Comparison of ENCODE assay signal across 29 mouse cellular contexts in the genomic region with DNA sequence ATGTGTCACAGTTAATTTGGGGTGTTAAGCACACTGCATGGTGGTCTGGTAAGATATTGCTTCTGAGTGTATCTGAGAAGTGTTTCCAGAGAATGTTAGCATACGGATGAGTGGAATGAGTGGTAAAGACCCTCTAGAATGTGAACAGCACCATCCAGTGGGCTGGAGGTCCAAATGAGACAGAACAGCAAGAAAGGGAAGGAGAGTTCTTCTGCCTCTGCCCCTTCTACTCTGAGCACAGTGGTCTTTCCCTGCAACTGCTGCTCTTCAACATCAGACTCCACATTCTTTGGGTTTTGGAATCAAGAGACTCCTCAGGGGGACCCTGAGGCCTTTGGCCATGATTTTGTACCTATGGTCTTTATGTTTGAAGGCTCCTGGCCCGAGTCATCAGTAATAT. TPM values are rescaled to one million over a fixed set of nuclear protein-coding genes. Genes with fewer than 3 reads are reported as not detected.
A peak's percentile ranks its signal among the peaks of the same experiment; 100 is the strongest.
DNase-seq lines count a peak whose midpoint lies in the region; ATAC-seq and TF ChIP-seq lines count a peak whose summit lies in the region.
"Had no signal": no experiment of that assay in that cellular context is flagged by ENCODE, and none has a peak within 500 bp of the region (broad histone marks: within the 10 kb centered on the region; RNA-seq: fewer than 3 reads in every experiment).

No protein-coding gene starts in this region.

- no peak overlapping the region for H3K9ac ChIP-seq in forebrain, postnatal 0 days
- H3K9ac ChIP-seq in forebrain, embryonic 13.5 days, result no peak overlapping the region
- no peak overlapping the region for H3K9ac ChIP-seq in heart, postnatal 0 days (replicated peaks; ENCODE audit: low read depth, low read length)
- no peak overlapping the region for H3K9ac ChIP-seq in heart, embryonic 12.5 days
- H3K9ac ChIP-seq in midbrain, postnatal 0 days (replicated peaks; ENCODE audit: low read length, poor library complexity, severe bottlenecking), result no peak overlapping the region
- no peak overlapping the region for H3K9ac ChIP-seq in midbrain, embryonic 13.5 days (replicated peaks)
- no peak overlapping the region for H3K9ac ChIP-seq in neural tube, embryonic 15.5 days (replicated peaks)
- no peak overlapping the region for H3K9ac ChIP-seq in hindbrain, embryonic 11.5 days (ENCODE audit: low read depth, low read length)
- H3K9ac ChIP-seq: embryonic facial prominence, embryonic 13.5 days; forebrain, embryonic 15.5 days; kidney, embryonic 15.5 days; limb, embryonic 13.5 days; liver, embryonic 12.5 days; midbrain, embryonic 15.5 days had no signal

- H3K4me1 ChIP-seq in forebrain, postnatal 0 days (ENCODE audit: insufficient read depth), result no peaks in the 10 kb centered on the region
- 0 out of 2 replicates have a peak, but pooled peaks cover 4% of the 10 kb centered on the region for H3K4me1 ChIP-seq in forebrain, embryonic 13.5 days
- peaks cover 13% of the 10 kb centered on the region for H3K4me1 ChIP-seq in heart, postnatal 0 days (ENCODE audit: control insufficient read depth, insufficient read depth)
- H3K4me1 ChIP-seq in heart, embryonic 12.5 days (replicated peaks), result 0 out of 2 replicates have a peak, but pooled peaks cover 4% of the 10 kb centered on the region
- H3K4me1 ChIP-seq in midbrain, postnatal 0 days (ENCODE audit: insufficient read depth, low read length), result no peaks in the 10 kb centered on the region
- peaks cover 8% of the 10 kb centered on the region; the same call in 1 of the 2 replicates for H3K4me1 ChIP-seq in midbrain, embryonic 13.5 days (replicated peaks)
- no peaks in the 10 kb centered on the region for H3K4me1 ChIP-seq in neural tube, embryonic 15.5 days
- no peaks in the 10 kb centered on the region for H3K4me1 ChIP-seq in hindbrain, embryonic 11.5 days (replicated peaks; ENCODE audit: control insufficient read depth, insufficient read depth, low read length)
- H3K4me1 ChIP-seq: embryonic facial prominence, embryonic 13.5 days; forebrain, embryonic 15.5 days; limb, embryonic 13.5 days; midbrain, embryonic 15.5 days had no signal

- WGBS in forebrain, postnatal 0 days, result 83% methylated on average over 2 of the region's 2 CpGs
- 91% methylated on average over 2 of the region's 2 CpGs for WGBS in forebrain, embryonic 13.5 days
- 86% methylated on average over 2 of the region's 2 CpGs for WGBS in heart, postnatal 0 days
- WGBS in heart, embryonic 12.5 days, result 89% methylated on average over 2 of the region's 2 CpGs
- 87% methylated on average over 2 of the region's 2 CpGs for WGBS in midbrain, postnatal 0 days
- 92% methylated on average over 2 of the region's 2 CpGs for WGBS in midbrain, embryonic 13.5 days
- WGBS in neural tube, embryonic 15.5 days, result 82% methylated on average over 2 of the region's 2 CpGs
- WGBS in hindbrain, embryonic 11.5 days, result 74% methylated on average over 2 of the region's 2 CpGs

- TF ChIP-seq CTCF in forebrain, postnatal 0 days (IDR thresholded peaks at IDR 0.05; ENCODE audit: low read depth), result peak; percentile 15; the same call in 1 of the 2 replicates
- no peak for TF ChIP-seq CTCF in heart, postnatal 0 days (IDR thresholded peaks at IDR 0.05; ENCODE audit: low read depth)
- TF ChIP-seq CTCF in midbrain, postnatal 0 days (IDR thresholded peaks at IDR 0.05), result peak; percentile 28; the same call in 1 of the 2 replicates

- no peaks in the 10 kb centered on the region for H3K9me3 ChIP-seq in forebrain, postnatal 0 days (ENCODE audit: low read length)
- H3K9me3 ChIP-seq in forebrain, embryonic 13.5 days (replicated peaks), result no peaks in the 10 kb centered on the region
- H3K9me3 ChIP-seq in heart, postnatal 0 days (replicated peaks; ENCODE audit: control insufficient read depth, low read length), result no peaks in the 10 kb centered on the region
- H3K9me3 ChIP-seq in heart, embryonic 12.5 days (replicated peaks), result no peaks in the 10 kb centered on the region
- H3K9me3 ChIP-seq in midbrain, postnatal 0 days (ENCODE audit: low read length), result no peaks in the 10 kb centered on the region
- H3K9me3 ChIP-seq in midbrain, embryonic 13.5 days, result no peaks in the 10 kb centered on the region
- no peaks in the 10 kb centered on the region for H3K9me3 ChIP-seq in neural tube, embryonic 15.5 days (replicated peaks)
- no peaks in the 10 kb centered on the region for H3K9me3 ChIP-seq in hindbrain, embryonic 11.5 days (ENCODE audit: control insufficient read depth, low read length)
- H3K9me3 ChIP-seq: embryonic facial prominence, embryonic 13.5 days; forebrain, embryonic 15.5 days; kidney, embryonic 15.5 days; limb, embryonic 13.5 days; liver, embryonic 12.5 days; midbrain, embryonic 15.5 days had no signal

- no peak for DNase-seq in forebrain, postnatal 0 days
- no peak for DNase-seq in heart, postnatal 0 days (ENCODE audit: low spot score)
- DNase-seq in midbrain, postnatal 0 days (ENCODE audit: low spot score), result no peak
- DNase-seq in hindbrain, embryonic 11.5 days (ENCODE audit: low spot score), result no peak
- DNase-seq: adrenal gland, postnatal 10 days; cerebellum, adult 2 months; cerebellum, postnatal 36 days; embryo, embryonic 11 days; gastrocnemius, postnatal 14 days; heart, postnatal 4 days; kidney, adult 11 months; layer of hippocampus, adult 9-11 months; lung, adult 18-20 months; lung, postnatal 4 days; right cerebral cortex, postnatal 14 days had no signal

- peak; percentile 43 for ATAC-seq in forebrain, postnatal 0 days
- no peak for ATAC-seq in forebrain, embryonic 13.5 days
- ATAC-seq in heart, postnatal 0 days (ENCODE audit: insufficient read depth, low read depth), result no peak
- ATAC-seq in heart, embryonic 12.5 days (ENCODE audit: insufficient number of reproducible peaks, low FRiP score), result no peak
- no peak for ATAC-seq in midbrain, postnatal 0 days (ENCODE audit: low FRiP score)
- no peak for ATAC-seq in midbrain, embryonic 13.5 days
- ATAC-seq in neural tube, embryonic 15.5 days (ENCODE audit: low FRiP score), result no peak
- no peak for ATAC-seq in hindbrain, embryonic 11.5 days (ENCODE audit: low FRiP score)
- ATAC-seq: forebrain, embryonic 15.5 days; hindbrain, embryonic 16.5 days; liver, embryonic 12.5 days; midbrain, embryonic 15.5 days had no signal

- TF ChIP-seq EP300 in heart, postnatal 0 days (IDR thresholded peaks at IDR 0.05; ENCODE audit: low read depth), result no peak

- H3K27me3 ChIP-seq in forebrain, postnatal 0 days (ENCODE audit: insufficient read depth, low read length), result no peaks in the 10 kb centered on the region
- H3K27me3 ChIP-seq in forebrain, embryonic 13.5 days, result no peaks in the 10 kb centered on the region
- H3K27me3 ChIP-seq in heart, postnatal 0 days (ENCODE audit: control insufficient read depth, insufficient read depth, low read length), result no peaks in the 10 kb centered on the region
- H3K27me3 ChIP-seq in heart, embryonic 12.5 days (replicated peaks), result no peaks in the 10 kb centered on the region
- H3K27me3 ChIP-seq in midbrain, postnatal 0 days (ENCODE audit: insufficient read depth, low read length), result no peaks in the 10 kb centered on the region
- no peaks in the 10 kb centered on the region for H3K27me3 ChIP-seq in midbrain, embryonic 13.5 days
- H3K27me3 ChIP-seq in neural tube, embryonic 15.5 days (replicated peaks), result no peaks in the 10 kb centered on the region
- no peaks in the 10 kb centered on the region for H3K27me3 ChIP-seq in hindbrain, embryonic 11.5 days (ENCODE audit: control insufficient read depth, insufficient read depth, low read length)
- H3K27me3 ChIP-seq: embryonic facial prominence, embryonic 13.5 days; forebrain, embryonic 15.5 days; kidney, embryonic 15.5 days; limb, embryonic 13.5 days; midbrain, embryonic 15.5 days had no signal

- H3K36me3 ChIP-seq in forebrain, postnatal 0 days (ENCODE audit: insufficient read depth), result no peaks in the 10 kb centered on the region
- H3K36me3 ChIP-seq in forebrain, embryonic 13.5 days (ENCODE audit: poor library complexity, severe bottlenecking), result no peaks in the 10 kb centered on the region
- no peaks in the 10 kb centered on the region for H3K36me3 ChIP-seq in heart, postnatal 0 days (replicated peaks; ENCODE audit: control insufficient read depth, insufficient read depth, low read length)
- no peaks in the 10 kb centered on the region for H3K36me3 ChIP-seq in heart, embryonic 12.5 days
- H3K36me3 ChIP-seq in midbrain, postnatal 0 days (ENCODE audit: insufficient read depth, low read length), result no peaks in the 10 kb centered on the region
- H3K36me3 ChIP-seq in midbrain, embryonic 13.5 days, result no peaks in the 10 kb centered on the region
- no peaks in the 10 kb centered on the region for H3K36me3 ChIP-seq in neural tube, embryonic 15.5 days
- no peaks in the 10 kb centered on the region for H3K36me3 ChIP-seq in hindbrain, embryonic 11.5 days (ENCODE audit: control insufficient read depth, insufficient read depth, low read length)
- H3K36me3 ChIP-seq: embryonic facial prominence, embryonic 13.5 days; forebrain, embryonic 15.5 days; kidney, embryonic 15.5 days; limb, embryonic 13.5 days; liver, embryonic 12.5 days; midbrain, embryonic 15.5 days had no signal

- no peak overlapping the region for H3K4me3 ChIP-seq in forebrain, postnatal 0 days (ENCODE audit: low read depth, low read length)
- no peak overlapping the region for H3K4me3 ChIP-seq in forebrain, embryonic 13.5 days
- H3K4me3 ChIP-seq in heart, postnatal 0 days (ENCODE audit: low read depth, low read length), result no peak overlapping the region
- H3K4me3 ChIP-seq in heart, embryonic 12.5 days, result no peak overlapping the region
- no peak overlapping the region for H3K4me3 ChIP-seq in midbrain, postnatal 0 days (ENCODE audit: low read depth, low read length)
- H3K4me3 ChIP-seq in midbrain, embryonic 13.5 days (replicated peaks), result no peak overlapping the region
- H3K4me3 ChIP-seq in neural tube, embryonic 15.5 days (replicated peaks), result no peak overlapping the region
- no peak overlapping the region for H3K4me3 ChIP-seq in hindbrain, embryonic 11.5 days (ENCODE audit: low read depth, low read length)
- H3K4me3 ChIP-seq: embryonic facial prominence, embryonic 13.5 days; erythroblast, embryonic 14.5 days; forebrain, embryonic 15.5 days; kidney, embryonic 15.5 days; limb, embryonic 13.5 days; liver, embryonic 12.5 days; midbrain, embryonic 15.5 days; myocyte had no signal

- H3K27ac ChIP-seq in forebrain, postnatal 0 days (ENCODE audit: low read depth, low read length), result no peak overlapping the region
- no peak overlapping the region for H3K27ac ChIP-seq in forebrain, embryonic 13.5 days
- peak overlapping the region; percentile 43 for H3K27ac ChIP-seq in heart, postnatal 0 days (ENCODE audit: low read depth)
- no peak overlapping the region for H3K27ac ChIP-seq in heart, embryonic 12.5 days (ENCODE audit: poor library complexity, severe bottlenecking)
- H3K27ac ChIP-seq in midbrain, postnatal 0 days (ENCODE audit: low read depth, low read length), result no peak overlapping the region
- no peak overlapping the region for H3K27ac ChIP-seq in midbrain, embryonic 13.5 days
- H3K27ac ChIP-seq in neural tube, embryonic 15.5 days (replicated peaks), result 0 out of 2 replicates have a peak overlapping the region, but pooled peaks have one; percentile 28
- no peak overlapping the region for H3K27ac ChIP-seq in hindbrain, embryonic 11.5 days (ENCODE audit: low read depth, low read length)
- H3K27ac ChIP-seq: embryonic facial prominence, embryonic 13.5 days; forebrain, embryonic 15.5 days; kidney, embryonic 15.5 days; limb, embryonic 13.5 days; liver, embryonic 12.5 days; midbrain, embryonic 15.5 days had no signal

- H3K4me2 ChIP-seq in forebrain, postnatal 0 days (ENCODE audit: low read depth), result no peak overlapping the region
- H3K4me2 ChIP-seq in forebrain, embryonic 13.5 days, result no peak overlapping the region
- H3K4me2 ChIP-seq in heart, postnatal 0 days (ENCODE audit: low read depth, low read length), result no peak overlapping the region
- no peak overlapping the region for H3K4me2 ChIP-seq in heart, embryonic 12.5 days
- no peak overlapping the region for H3K4me2 ChIP-seq in midbrain, postnatal 0 days (ENCODE audit: low read depth, low read length, poor library complexity, severe bottlenecking)
- H3K4me2 ChIP-seq in midbrain, embryonic 13.5 days (replicated peaks), result no peak overlapping the region
- no peak overlapping the region for H3K4me2 ChIP-seq in neural tube, embryonic 15.5 days
- H3K4me2 ChIP-seq in hindbrain, embryonic 11.5 days (replicated peaks; ENCODE audit: low read depth, low read length), result no peak overlapping the region
- H3K4me2 ChIP-seq: embryonic facial prominence, embryonic 13.5 days; forebrain, embryonic 15.5 days; kidney, embryonic 15.5 days; limb, embryonic 13.5 days; liver, embryonic 12.5 days; midbrain, embryonic 15.5 days had no signal

RNA-seq across cellular contexts. Expression of a gene that starts 24.0 kb away (rescaled TPM):
- total RNA-seq in forebrain, postnatal 0 days (2014; rRNA removed), result 5,538 and 5,638 TPM in 2 replicates
- polyA plus RNA-seq in forebrain, postnatal 0 days (2015; fragmentation: Nextera tagmentation; extraction: Ambion mirVana), result 1,072 and 1,153 TPM in 2 replicates
- polyA plus RNA-seq in forebrain, embryonic 13.5 days (2015; fragmentation: Nextera tagmentation; extraction: Ambion mirVana), result 559 and 618 TPM in 2 replicates
- 157 and 227 TPM in 2 replicates for total RNA-seq in heart, postnatal 0 days (2014; rRNA removed; ENCODE audit: low replicate concordance)
- polyA plus RNA-seq in heart, postnatal 0 days (2015; fragmentation: Nextera tagmentation; extraction: Ambion mirVana), result 16.9 and 19.7 TPM in 2 replicates
- 24.2 and 28.8 TPM in 2 replicates for polyA plus RNA-seq in heart, embryonic 12.5 days (2016; fragmentation: Nextera tagmentation; extraction: Ambion mirVana)
- total RNA-seq in midbrain, postnatal 0 days (2014; rRNA removed), result 4,904 and 4,995 TPM in 2 replicates
- 937 and 994 TPM in 2 replicates for polyA plus RNA-seq in midbrain, postnatal 0 days (2015; fragmentation: Nextera tagmentation; extraction: Ambion mirVana)
- polyA plus RNA-seq in midbrain, embryonic 13.5 days (2015; fragmentation: Nextera tagmentation; extraction: Ambion mirVana), result 833 and 846 TPM in 2 replicates
- polyA plus RNA-seq in neural tube, embryonic 15.5 days (2015; fragmentation: Nextera tagmentation; extraction: Ambion mirVana), result 777 and 1,015 TPM in 2 replicates
- polyA plus RNA-seq in hindbrain, embryonic 11.5 days (2014; fragmentation: Nextera tagmentation; extraction: Ambion mirVana), result 318 and 341 TPM in 2 replicates
- total RNA-seq: megakaryocyte-erythroid progenitor cell, adult 5-6 weeks had no signal

RNA-seq across cellular contexts. Expression of a gene that starts 28.4 kb away (rescaled TPM):
- 4,454 and 4,559 TPM in 2 replicates for total RNA-seq in forebrain, postnatal 0 days (2014; rRNA removed)
- polyA plus RNA-seq in forebrain, postnatal 0 days (2015; fragmentation: Nextera tagmentation; extraction: Ambion mirVana), result 3,524 and 3,579 TPM in 2 replicates
- 761 and 874 TPM in 2 replicates for polyA plus RNA-seq in forebrain, embryonic 13.5 days (2015; fragmentation: Nextera tagmentation; extraction: Ambion mirVana)
- total RNA-seq in heart, postnatal 0 days (2014; rRNA removed; ENCODE audit: low replicate concordance), result 291 and 343 TPM in 2 replicates
- 90.8 and 105 TPM in 2 replicates for polyA plus RNA-seq in heart, postnatal 0 days (2015; fragmentation: Nextera tagmentation; extraction: Ambion mirVana)
- 111 and 117 TPM in 2 replicates for polyA plus RNA-seq in heart, embryonic 12.5 days (2016; fragmentation: Nextera tagmentation; extraction: Ambion mirVana)
- total RNA-seq in midbrain, postnatal 0 days (2014; rRNA removed), result 5,907 and 6,629 TPM in 2 replicates
- 4,276 and 4,687 TPM in 2 replicates for polyA plus RNA-seq in midbrain, postnatal 0 days (2015; fragmentation: Nextera tagmentation; extraction: Ambion mirVana)
- polyA plus RNA-seq in midbrain, embryonic 13.5 days (2015; fragmentation: Nextera tagmentation; extraction: Ambion mirVana), result 1,655 and 1,711 TPM in 2 replicates
- polyA plus RNA-seq in neural tube, embryonic 15.5 days (2015; fragmentation: Nextera tagmentation; extraction: Ambion mirVana), result 2,701 and 3,281 TPM in 2 replicates
- 422 and 447 TPM in 2 replicates for polyA plus RNA-seq in hindbrain, embryonic 11.5 days (2014; fragmentation: Nextera tagmentation; extraction: Ambion mirVana)

RNA-seq across cellular contexts. Expression of a gene that starts 56.5 kb away (rescaled TPM):
- total RNA-seq in forebrain, postnatal 0 days (2014; rRNA removed), result 56.6 and 108 TPM in 2 replicates
- 99.0 and 150 TPM in 2 replicates for polyA plus RNA-seq in forebrain, postnatal 0 days (2015; fragmentation: Nextera tagmentation; extraction: Ambion mirVana)
- polyA plus RNA-seq in forebrain, embryonic 13.5 days (2015; fragmentation: Nextera tagmentation; extraction: Ambion mirVana), result 121 and 128 TPM in 2 replicates
- 58.0 and 108 TPM in 2 replicates for total RNA-seq in heart, postnatal 0 days (2014; rRNA removed; ENCODE audit: low replicate concordance)
- 86.3 and 87.8 TPM in 2 replicates for polyA plus RNA-seq in heart, postnatal 0 days (2015; fragmentation: Nextera tagmentation; extraction: Ambion mirVana)
- 76.9 and 78.8 TPM in 2 replicates for polyA plus RNA-seq in heart, embryonic 12.5 days (2016; fragmentation: Nextera tagmentation; extraction: Ambion mirVana)
- total RNA-seq in midbrain, postnatal 0 days (2014; rRNA removed), result 36.5 and 99.5 TPM in 2 replicates
- polyA plus RNA-seq in midbrain, postnatal 0 days (2015; fragmentation: Nextera tagmentation; extraction: Ambion mirVana), result 82.0 and 87.7 TPM in 2 replicates
- polyA plus RNA-seq in midbrain, embryonic 13.5 days (2015; fragmentation: Nextera tagmentation; extraction: Ambion mirVana), result 92.5 and 94.6 TPM in 2 replicates
- polyA plus RNA-seq in neural tube, embryonic 15.5 days (2015; fragmentation: Nextera tagmentation; extraction: Ambion mirVana), result 86.8 and 96.5 TPM in 2 replicates
- 92.0 and 95.8 TPM in 2 replicates for polyA plus RNA-seq in hindbrain, embryonic 11.5 days (2014; fragmentation: Nextera tagmentation; extraction: Ambion mirVana)

Comparison
In these comparisons a context has a peak if more than half of its experiments do, and no peak if none do; other contexts are left out.
1. H3K27ac ChIP-seq: peak in heart, postnatal 0 days (single experiment) and neural tube, embryonic 15.5 days (single experiment); none in forebrain, postnatal 0 days (single experiment), forebrain, embryonic 13.5 days (single experiment), heart, embryonic 12.5 days (single experiment), midbrain, postnatal 0 days (single experiment), midbrain, embryonic 13.5 days (single experiment) and hindbrain, embryonic 11.5 days (single experiment).
2. RNA of a gene that starts 24.0 kb away (polyA plus RNA-seq): 1,072 to 1,153 TPM in forebrain, postnatal 0 days, 777 to 1,015 TPM in neural tube, embryonic 15.5 days, 937 to 994 TPM in midbrain, postnatal 0 days, 833 to 846 TPM in midbrain, embryonic 13.5 days, 559 to 618 TPM in forebrain, embryonic 13.5 days and 318 to 341 TPM in hindbrain, embryonic 11.5 days; 24.2 to 28.8 TPM in heart, embryonic 12.5 days and 16.9 to 19.7 TPM in heart, postnatal 0 days; every median in the first group is over 10 times any median in the second.